Mouse (Mus musculus): Measurements from ENCODE around the gene Rab8b.
"Not testable (repeated sequence)": the region's sequence is repeated elsewhere in the genome, so short reads cannot be mapped to it uniquely, and the experiment has no call there.

DNA sequence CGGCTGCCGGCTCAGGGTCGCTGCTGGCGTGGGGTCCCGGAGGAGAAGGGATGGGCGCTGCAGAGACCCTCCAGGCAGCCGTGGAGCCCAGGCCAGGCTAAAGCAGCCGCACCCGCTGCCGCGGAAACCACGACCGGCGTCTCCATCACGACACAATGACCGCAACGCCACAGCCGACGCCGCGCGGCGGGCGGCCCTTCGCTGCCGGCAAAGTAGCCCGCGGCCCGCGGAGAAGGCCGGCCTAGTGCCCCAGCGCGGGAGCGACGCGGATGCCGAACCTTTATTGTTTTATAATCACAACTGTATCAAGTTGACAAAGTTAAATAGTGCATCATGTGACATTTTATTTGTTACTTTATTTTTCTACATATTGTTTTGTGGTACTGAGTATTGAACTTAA lies 113.5 kb downstream of the Rab8b start:
- TF ChIP-seq CTCF (IDR thresholded peaks at IDR 0.05; ENCODE audit: borderline replicate concordance, control insufficient read depth, extremely low read depth, insufficient read depth, low read length, poor library complexity); POLR2A (IDR thresholded peaks at IDR 0.05; ENCODE audit: control insufficient read depth, extremely low read depth, insufficient read depth, low read length, poor library complexity): not testable (repeated sequence)

Measured in thymus, adult 2 months (tissue).